Mouse (Mus musculus): ENCODE results near the gene Vasn. TPM values are rescaled to one million over a fixed set of nuclear protein-coding genes. Genes with fewer than 3 reads are reported as not detected.
A peak's percentile ranks its signal among the peaks of the same experiment; 100 is the strongest.

Gene Vasn
- polyA plus RNA-seq, 1 experiment: 4.4 TPM

DNA sequence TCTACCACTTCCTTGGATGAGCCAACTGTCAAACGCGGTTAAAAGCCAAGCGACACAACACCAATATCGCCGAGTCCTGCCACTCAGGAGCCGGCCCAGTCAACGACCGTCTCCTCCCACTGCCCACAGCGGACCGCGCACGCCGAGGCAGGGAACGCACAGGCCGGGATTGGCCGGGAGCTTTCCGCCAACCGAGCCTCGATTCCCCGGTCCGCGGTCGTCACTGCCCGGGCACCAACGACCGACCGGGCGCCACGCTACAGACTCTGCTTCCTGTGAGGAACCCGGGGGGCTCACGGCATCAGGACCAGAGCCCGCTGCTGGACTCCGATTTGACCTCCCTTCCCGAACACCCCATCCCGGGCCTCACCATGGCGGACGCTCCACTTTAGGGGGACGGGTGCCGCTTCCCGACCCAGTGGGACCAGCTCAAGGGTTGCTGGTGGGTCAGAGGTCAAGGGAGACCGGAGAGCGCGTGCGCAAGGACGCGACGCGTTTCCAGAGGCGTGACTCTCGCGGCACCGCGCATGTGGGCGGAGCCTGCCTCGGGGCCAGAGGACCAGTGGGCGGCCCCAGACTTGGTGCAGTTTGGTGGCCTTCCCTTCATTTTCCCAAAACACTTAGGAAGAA, 15.1 kb upstream of the Vasn start, which contains the start of gene Pam16:
Gene Pam16, minus strand, starts transcription at position 508 of the 630 bp plus-strand sequence.
- H3K27ac ChIP-seq (replicated peaks; ENCODE audit: low read depth, low read length): peak within 1 kb of the TSS; percentile 78
- H3K4me3 ChIP-seq (ENCODE audit: insufficient read depth, low read depth, low read length): peak within 1 kb of the TSS; percentile 88

DNA sequence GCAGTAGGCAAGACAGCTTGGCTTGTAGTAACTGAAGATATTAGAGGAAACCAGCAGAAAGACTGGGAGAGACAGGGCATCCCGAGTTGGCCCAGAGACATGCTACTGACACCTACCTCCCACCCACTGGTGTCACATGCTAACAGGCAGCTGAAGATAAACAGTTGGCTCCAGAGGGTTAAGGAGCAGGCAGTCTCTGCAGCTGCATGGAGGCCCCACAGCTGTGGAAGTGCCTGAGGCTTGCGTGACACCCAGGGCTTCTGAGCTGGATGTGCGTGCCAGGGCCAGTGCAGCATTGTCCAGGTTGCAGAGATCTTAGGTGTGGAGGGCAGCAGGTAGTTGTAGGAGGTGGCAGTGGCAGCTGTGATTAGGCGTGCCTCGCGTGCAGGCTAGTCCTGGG, 12.6 kb upstream of the Vasn start:
- no peak overlapping the region for H3K27ac ChIP-seq (replicated peaks; ENCODE audit: low read depth, low read length)
- no peak overlapping the region for H3K4me3 ChIP-seq (ENCODE audit: insufficient read depth, low read depth, low read length)
- peaks cover 7% of the 10 kb centered on the region for H3K4me1 ChIP-seq (ENCODE audit: control insufficient read depth, insufficient read depth, insufficient read length, low read length)

More for the DNA sequence above, 15.1 kb upstream of the Vasn start, which contains the start of gene Pam16:
- H3K4me1 ChIP-seq (ENCODE audit: control insufficient read depth, insufficient read depth, insufficient read length, low read length): peaks cover 16% of the 10 kb centered on the region

DNA sequence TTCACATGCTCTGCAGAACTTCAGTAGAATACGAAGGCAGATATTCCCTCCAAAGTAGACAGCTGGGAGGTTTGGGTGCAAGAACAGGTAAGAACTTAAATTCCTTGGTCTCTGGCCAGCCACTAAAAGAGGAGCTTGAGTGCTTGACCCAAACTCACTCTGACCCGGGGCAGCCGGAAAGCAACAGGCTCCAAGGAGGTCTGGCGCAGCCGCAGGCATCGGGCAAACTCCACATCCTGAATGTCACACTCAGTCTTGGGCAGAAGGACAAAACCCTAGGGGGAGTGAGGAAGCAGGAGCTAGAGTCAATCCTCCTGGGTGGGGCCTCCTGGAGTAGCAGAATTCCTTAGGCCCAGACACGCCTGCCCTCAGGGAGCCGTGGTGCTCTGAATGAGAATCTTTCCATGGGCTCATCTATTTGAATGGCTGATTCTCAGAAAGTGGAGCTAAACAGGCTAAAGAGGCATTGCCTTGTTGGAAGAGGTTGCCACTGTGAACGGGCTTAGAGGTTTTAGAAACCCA, 10.8 kb upstream of the Vasn start:
- Histone ChIP-seq H3K27ac (replicated peaks; ENCODE audit: low read depth, low read length) (no peak overlapping the region), H3K4me1 (ENCODE audit: control insufficient read depth, insufficient read depth, insufficient read length, low read length) (0 out of 2 replicates have a peak, but pooled peaks cover 2% of the 10 kb centered on the region), H3K4me3 (ENCODE audit: insufficient read depth, low read depth, low read length) (no peak overlapping the region)

DNA sequence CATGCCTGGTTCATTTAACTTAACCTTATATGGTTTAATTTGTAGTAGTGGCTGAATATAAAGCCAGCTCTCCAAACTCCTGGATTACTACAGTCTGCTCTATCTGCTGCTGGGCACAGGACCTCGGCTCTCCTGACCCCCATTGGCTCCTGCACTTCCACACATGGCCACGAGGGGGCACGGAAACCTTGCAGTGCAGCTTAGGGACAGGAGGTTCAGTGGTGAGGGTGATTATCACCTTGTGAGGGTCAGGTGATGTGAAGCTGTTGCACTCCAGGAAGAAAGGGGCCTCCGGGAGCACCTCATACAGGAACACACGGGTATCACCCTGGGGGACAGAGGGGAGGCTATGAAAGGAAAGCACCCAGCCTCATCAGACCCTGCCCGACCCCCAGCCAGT, 9.8 kb upstream of the Vasn start:
- Histone ChIP-seq H3K27ac (replicated peaks; ENCODE audit: low read depth, low read length) (no peak overlapping the region), H3K4me1 (ENCODE audit: control insufficient read depth, insufficient read depth, insufficient read length, low read length) (0 out of 2 replicates have a peak, but pooled peaks cover 2% of the 10 kb centered on the region), H3K4me3 (ENCODE audit: insufficient read depth, low read depth, low read length) (no peak overlapping the region)

DNA sequence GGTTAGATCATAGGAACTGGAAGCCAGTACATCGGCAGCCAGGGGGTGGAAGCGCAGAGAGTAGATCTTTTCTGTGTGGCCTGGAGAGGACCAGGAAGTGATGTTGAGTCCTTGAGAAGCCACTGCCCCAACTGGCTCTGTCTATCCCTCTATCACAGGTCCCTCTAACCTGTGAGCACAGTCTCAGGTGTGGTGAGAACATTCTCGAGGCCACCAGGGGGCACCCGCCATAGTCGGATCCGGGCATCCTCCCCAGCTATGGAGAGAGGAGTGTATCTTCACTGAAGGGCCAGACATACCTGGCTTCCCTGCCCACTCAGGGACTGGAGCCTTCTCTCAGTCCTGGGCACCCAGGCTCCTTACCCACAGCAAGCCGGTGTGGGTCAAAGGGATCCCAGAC, 7.7 kb upstream of the Vasn start:
- H3K27ac ChIP-seq (replicated peaks; ENCODE audit: low read depth, low read length): no peak overlapping the region

DNA sequence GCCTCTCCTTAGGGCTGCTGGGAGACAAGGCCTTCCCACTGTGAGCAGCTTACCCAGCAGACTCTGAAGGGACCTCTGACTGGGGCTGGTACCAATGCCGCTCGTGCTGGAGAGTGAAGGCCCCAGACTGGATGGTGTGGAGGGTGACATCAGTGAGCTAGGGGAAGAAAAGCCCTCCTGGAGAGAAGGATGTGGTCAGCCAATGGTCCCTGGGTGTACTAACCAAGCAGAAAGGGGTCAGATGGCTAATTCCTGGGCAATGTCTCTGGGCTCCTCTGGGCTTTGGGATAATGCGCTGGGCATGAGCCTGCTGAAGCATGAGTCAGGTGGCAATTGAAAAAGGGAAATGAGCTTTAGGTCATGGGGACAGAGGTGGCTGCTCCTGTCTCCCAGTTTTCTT, 6.1 kb upstream of the Vasn start:
- Histone ChIP-seq H3K4me1 (ENCODE audit: control insufficient read depth, insufficient read depth, insufficient read length, low read length) (0 out of 2 replicates have a peak, but pooled peaks cover 2% of the 10 kb centered on the region), H3K4me3 (ENCODE audit: insufficient read depth, low read depth, low read length) (no peak overlapping the region), H3K27ac (replicated peaks; ENCODE audit: low read depth, low read length) (no peak overlapping the region)

More for the DNA sequence above, 7.7 kb upstream of the Vasn start:
- no peak overlapping the region for H3K4me3 ChIP-seq (ENCODE audit: insufficient read depth, low read depth, low read length)
- 0 out of 2 replicates have a peak, but pooled peaks cover 2% of the 10 kb centered on the region for H3K4me1 ChIP-seq (ENCODE audit: control insufficient read depth, insufficient read depth, insufficient read length, low read length)

DNA sequence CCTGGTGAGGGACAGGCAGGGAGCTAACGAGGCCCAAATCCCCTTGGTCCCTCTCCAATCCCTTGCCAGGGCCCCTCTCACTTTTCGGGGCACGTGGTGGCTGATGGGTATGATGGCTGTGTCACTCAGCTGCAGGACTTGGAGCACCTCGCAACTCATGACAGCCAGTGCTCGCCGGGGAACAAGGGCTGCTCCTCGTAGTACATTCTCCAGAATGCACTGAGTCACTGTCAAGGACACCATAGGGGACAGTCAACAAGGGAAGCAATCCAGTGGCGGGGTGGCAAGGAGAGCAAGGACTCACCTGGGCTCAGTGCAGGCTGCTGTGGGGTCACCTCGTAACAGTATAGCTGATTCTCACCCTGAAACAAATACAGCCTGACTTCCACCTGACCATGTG, 5.1 kb upstream of the Vasn start:
- H3K4me3 ChIP-seq (ENCODE audit: insufficient read depth, low read depth, low read length): no peak overlapping the region
- no peak overlapping the region for H3K27ac ChIP-seq (replicated peaks; ENCODE audit: low read depth, low read length)
- 0 out of 2 replicates have a peak, but pooled peaks cover 2% of the 10 kb centered on the region for H3K4me1 ChIP-seq (ENCODE audit: control insufficient read depth, insufficient read depth, insufficient read length, low read length)

DNA sequence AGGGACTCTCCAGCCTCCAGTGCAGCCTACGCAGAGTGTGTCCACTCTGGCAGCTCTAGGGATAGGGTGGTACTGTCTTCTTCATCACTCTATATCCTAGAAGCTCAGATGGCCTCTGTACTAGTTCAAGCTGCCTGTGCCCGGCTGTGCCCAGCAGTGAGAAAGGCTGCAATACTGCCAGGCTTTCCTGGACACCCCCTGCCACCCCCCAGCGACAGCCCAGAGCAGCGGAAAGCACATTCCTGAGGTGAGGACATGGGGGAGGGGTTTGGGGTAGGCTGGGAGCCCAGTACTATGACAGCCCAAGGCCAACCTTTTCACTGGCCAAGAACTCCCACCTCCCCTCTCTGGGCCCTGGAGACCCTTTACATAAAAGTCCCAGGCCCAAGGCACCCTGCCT, 4.0 kb upstream of the Vasn start:
- Histone ChIP-seq H3K27ac (replicated peaks; ENCODE audit: low read depth, low read length) (no peak overlapping the region), H3K4me3 (ENCODE audit: insufficient read depth, low read depth, low read length) (no peak overlapping the region)

DNA sequence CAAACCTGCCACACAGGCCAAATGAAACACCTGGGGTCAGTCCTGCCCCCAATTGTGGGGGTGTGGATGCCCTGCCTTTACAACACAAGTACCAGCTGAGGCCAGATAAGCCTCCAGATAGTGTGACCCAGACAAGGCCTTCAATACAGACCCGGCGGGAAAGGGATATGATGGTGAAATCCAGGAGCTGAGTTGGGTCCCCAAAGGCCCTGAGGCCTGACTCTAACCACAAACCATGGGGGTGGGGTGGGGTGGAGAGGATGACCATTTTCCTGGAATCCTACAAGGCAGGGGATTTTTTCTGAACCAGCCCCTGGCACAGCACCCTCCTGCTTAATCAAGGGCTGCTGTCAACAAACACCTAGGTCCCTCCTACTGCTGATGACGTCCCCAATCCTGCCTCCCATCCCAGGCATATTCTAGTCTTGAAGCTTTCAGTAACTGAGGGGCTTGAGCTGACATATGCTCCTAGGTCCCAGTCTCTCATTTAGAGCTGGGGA, 800 bp upstream of the Vasn start:
- Histone ChIP-seq H3K4me3 (ENCODE audit: insufficient read depth, low read depth, low read length) (no peak overlapping the region), H3K27ac (replicated peaks; ENCODE audit: low read depth, low read length) (no peak overlapping the region), H3K4me1 (ENCODE audit: control insufficient read depth, insufficient read depth, insufficient read length, low read length) (peaks cover 7% of the 10 kb centered on the region)

More for the DNA sequence above, 4.0 kb upstream of the Vasn start:
- 0 out of 2 replicates have a peak, but pooled peaks cover 2% of the 10 kb centered on the region for H3K4me1 ChIP-seq (ENCODE audit: control insufficient read depth, insufficient read depth, insufficient read length, low read length)

DNA sequence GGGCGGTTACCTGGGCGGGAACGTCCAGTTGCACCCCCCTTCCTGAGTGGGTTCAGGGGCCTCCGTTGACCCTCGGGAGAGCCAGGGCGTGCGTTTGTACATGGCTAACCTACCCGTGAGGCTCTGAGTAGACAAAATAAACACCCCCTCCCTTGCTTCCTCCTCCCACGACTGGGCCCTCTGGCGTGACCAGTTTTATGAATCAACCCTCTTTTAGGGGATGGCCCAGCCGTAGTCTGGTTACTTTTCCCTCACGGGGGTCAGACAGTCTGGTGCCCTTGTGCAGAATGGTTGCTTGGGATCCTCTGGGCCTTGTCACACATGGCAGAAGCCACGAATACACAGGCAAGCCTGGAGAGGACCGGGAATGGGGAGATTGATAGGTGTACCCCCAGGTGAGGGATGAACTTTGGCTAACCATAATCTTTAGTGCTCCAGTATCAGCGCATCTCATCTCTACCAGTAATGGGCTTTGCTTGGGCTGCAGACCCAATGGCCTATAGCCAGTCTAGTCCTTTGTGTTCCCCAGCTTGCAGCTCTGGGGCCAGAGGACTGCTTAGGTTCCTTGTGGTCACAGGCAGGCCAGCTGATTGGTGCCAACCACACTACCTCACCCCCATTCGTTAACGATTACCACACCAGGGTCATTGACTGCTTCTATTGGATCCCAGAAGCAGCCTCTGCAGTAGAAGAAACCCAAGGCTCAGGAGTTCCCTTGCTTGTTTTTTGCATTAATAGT, 695 bp downstream of the Vasn start:
- peak overlapping the region; percentile 51 for H3K27ac ChIP-seq (replicated peaks; ENCODE audit: low read depth, low read length)
- peak overlapping the region; percentile 81 for H3K4me3 ChIP-seq (ENCODE audit: insufficient read depth, low read depth, low read length)
- peaks cover 10% of the 10 kb centered on the region for H3K4me1 ChIP-seq (ENCODE audit: control insufficient read depth, insufficient read depth, insufficient read length, low read length)

DNA sequence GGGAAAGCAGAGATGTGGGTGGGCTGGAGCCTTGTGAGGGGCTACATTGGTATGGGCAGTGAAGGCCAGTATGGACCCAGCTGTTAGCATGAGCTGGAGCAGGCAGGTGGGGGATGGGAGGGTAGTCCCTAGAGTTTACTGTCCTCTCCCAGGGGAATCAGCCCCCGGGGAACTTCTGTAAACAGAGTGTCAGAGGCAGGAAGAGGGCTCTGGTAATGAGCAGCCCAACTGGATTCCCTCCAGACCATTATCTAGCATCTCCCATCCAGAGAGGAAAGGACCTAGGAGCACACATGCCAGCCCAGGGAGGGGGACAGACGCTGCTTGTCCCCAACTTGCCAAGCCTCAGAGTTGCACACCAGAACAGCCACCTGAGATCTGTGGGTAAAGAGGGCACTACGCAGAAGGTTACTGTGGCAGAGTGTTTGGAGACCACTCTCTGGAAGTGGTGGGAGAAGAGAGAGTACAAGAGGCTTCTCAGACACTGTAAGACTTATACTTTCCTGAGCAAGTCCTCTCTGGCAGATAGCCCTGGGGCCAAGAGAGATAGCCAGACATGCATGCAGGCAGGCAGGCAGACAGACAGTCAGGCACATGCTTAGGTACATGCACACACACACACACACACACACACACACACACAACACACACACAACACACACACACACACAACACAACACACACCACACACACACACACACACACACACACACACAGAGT, 1.5 kb downstream of the Vasn start:
- peaks cover 10% of the 10 kb centered on the region for H3K4me1 ChIP-seq (ENCODE audit: control insufficient read depth, insufficient read depth, insufficient read length, low read length)

DNA sequence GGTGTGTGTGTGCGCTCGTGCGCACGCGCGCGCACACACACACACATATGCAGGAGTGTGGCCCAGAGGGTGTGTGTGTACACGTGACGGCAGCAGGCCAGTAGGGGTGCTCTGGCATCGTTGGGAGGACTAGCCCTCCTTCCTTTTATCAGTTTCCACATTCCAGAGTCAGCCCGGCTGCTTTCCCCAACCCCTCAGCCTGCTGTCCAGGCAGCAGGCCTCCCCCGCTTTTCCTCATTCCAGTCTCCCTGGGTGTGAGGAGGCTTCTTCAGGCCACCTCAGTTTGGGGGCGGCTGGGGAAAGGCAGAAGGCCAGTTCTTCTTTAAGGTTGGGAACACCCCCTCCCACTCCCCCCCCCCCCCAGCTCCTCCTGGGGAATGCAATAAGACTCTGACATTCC, 2.4 kb downstream of the Vasn start:
- H3K27ac ChIP-seq (replicated peaks; ENCODE audit: low read depth, low read length): peak overlapping the region; percentile 40
- peaks cover 10% of the 10 kb centered on the region for H3K4me1 ChIP-seq (ENCODE audit: control insufficient read depth, insufficient read depth, insufficient read length, low read length)
- H3K4me3 ChIP-seq (ENCODE audit: insufficient read depth, low read depth, low read length): peak overlapping the region; percentile 81

More for the DNA sequence above, 1.5 kb downstream of the Vasn start:
- peak overlapping the region; percentile 42 for H3K27ac ChIP-seq (replicated peaks; ENCODE audit: low read depth, low read length)
- H3K4me3 ChIP-seq (ENCODE audit: insufficient read depth, low read depth, low read length): peak overlapping the region; percentile 81

DNA sequence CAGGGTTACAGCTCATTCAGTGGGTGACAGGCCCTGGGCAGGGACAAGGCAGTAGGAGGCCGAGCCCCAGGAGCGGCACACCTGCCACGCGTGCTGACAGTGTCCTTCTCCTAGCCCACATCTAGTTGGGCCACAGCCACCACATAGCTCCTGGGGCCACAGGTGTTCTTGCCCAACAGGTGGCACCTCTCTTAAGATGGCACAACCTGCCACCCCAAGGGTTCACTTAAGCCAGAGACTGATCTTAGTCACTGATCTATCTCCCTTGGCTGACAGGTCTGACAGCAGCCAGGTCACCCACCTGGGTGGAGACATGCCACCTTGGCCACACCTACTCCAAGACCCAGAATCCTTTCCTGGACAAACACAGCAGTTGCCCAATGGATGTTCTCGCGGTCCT, 3.2 kb downstream of the Vasn start:
- H3K4me3 ChIP-seq (ENCODE audit: insufficient read depth, low read depth, low read length): peak overlapping the region; percentile 32
- H3K27ac ChIP-seq (replicated peaks; ENCODE audit: low read depth, low read length): peak overlapping the region; percentile 61
- H3K4me1 ChIP-seq (ENCODE audit: control insufficient read depth, insufficient read depth, insufficient read length, low read length): peaks cover 10% of the 10 kb centered on the region

DNA sequence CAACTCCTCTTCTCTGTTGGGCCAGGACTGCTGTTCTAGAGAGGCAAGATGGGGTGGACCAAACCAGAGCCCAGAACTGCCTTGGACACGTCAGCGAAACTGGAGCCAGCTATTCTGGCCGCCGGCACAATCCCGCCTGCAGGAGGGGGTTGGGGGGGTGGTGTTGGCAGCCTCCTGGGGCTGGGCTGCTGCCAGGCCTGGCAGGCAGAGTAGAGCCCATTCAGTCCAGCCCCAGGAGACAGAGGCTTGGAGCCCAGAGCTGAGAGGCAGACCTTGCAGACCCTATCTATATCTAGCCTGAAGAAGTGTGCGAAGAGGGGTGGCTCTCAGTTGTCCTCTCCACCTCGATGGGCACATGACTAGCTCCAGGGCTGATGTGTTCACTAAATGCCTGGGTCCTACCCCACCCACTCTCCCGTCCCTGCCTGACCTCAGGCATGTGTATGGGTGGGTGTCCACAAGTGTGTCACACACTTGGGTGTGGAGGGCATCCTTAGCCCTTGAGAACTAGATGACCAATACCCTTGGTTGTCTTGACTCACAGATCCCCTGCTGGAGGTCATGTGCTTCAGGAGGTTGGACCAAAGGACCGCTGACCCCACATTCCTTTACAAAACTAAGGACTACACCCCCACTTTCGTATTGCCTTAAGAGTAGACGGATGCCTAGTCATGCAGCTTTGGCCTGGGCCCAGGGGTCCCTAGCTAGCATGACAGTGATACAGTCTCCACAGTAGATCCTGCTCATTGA, 4.1 kb downstream of the Vasn start:
- Histone ChIP-seq H3K27ac (replicated peaks; ENCODE audit: low read depth, low read length) (peak overlapping the region; percentile 61; the same call in 1 of the 2 replicates), H3K4me3 (ENCODE audit: insufficient read depth, low read depth, low read length) (no peak overlapping the region), H3K4me1 (ENCODE audit: control insufficient read depth, insufficient read depth, insufficient read length, low read length) (peaks cover 10% of the 10 kb centered on the region)
